Mouse (Mus musculus) forebrain, embryonic 16.5 days (tissue): ENCODE data around the gene Cacfd1. TPM values are rescaled to one million over a fixed set of nuclear protein-coding genes. Genes with fewer than 3 reads are reported as not detected.

Experiments
- ATAC-seq: fragments of 200-750 bp; cut with Nextera tagmentation; 2 replicates; pipeline ENCODE4 v1.8.0; 2017; ENCODE audit warnings: mild to moderate bottlenecking, moderate library complexity
- H3K27ac ChIP-seq: fragments of 300-500 bp; sonication (generic); 2 replicates; pipeline ENCODE4 v1.5.1; 2014; ENCODE audit warnings: low read length, control low read depth
- H3K27me3 ChIP-seq: fragments of 300-500 bp; sonication (generic); replicated peaks from 2 replicates; pipeline ENCODE4 v1.6.1; 2014; ENCODE audit warnings: low read length; ENCODE audit not compliant: control insufficient read depth, insufficient read depth
- H3K36me3 ChIP-seq: fragments of 300-500 bp; sonication (generic); 2 replicates; pipeline ENCODE4 v1.6.1; 2014; ENCODE audit not compliant: control insufficient read depth, insufficient read depth
- H3K4me1 ChIP-seq: fragments of 300-500 bp; sonication (generic); replicated peaks from 2 replicates; pipeline ENCODE4 v1.6.1; 2014; ENCODE audit warnings: low read length; ENCODE audit not compliant: control insufficient read depth, insufficient read depth
- H3K4me2 ChIP-seq: fragments of 300-500 bp; sonication (generic); 2 replicates; pipeline ENCODE4 v1.6.1; 2014; ENCODE audit warnings: mild to moderate bottlenecking, low read length, control low read depth
- H3K4me3 ChIP-seq: fragments of 300-500 bp; sonication (generic); replicated peaks from 2 replicates; pipeline ENCODE4 v1.5.1; 2014; ENCODE audit warnings: mild to moderate bottlenecking, low read length, control low read depth
- H3K9ac ChIP-seq: fragments of 300-500 bp; sonication (generic); replicated peaks from 2 replicates; pipeline ENCODE4 v1.6.1; 2014; ENCODE audit warnings: low read depth, low read length, control low read depth
- H3K9me3 ChIP-seq: fragments of 300-500 bp; sonication (generic); 2 replicates; pipeline ENCODE4 v1.6.1; 2016; ENCODE audit warnings: low read length; ENCODE audit not compliant: control insufficient read depth
- WGBS: fragments of 180-500 bp; shearing (Covaris S2); extraction: QIAGEN DNeasy Blood & Tissue Kit; methylation state at CpG from one replicate; pipeline ENCODE4 v1.1.7; 2014; 5-methylcytosine and 5-hydroxymethylcytosine counted together
- polyA plus RNA-seq: library from polyadenylated mRNA; unstranded; fragments of >200 nt; fragmentation: Nextera tagmentation; extraction: Ambion mirVana; gene quantifications from 2 replicates; pipeline ENCODE4 v1.2.1, GENCODE M21; 2015

The Cacfd1 gene
- polyA plus RNA-seq: 109 and 125 TPM in 2 replicates

- H3K4me1 ChIP-seq: peaks cover 21% of the 10 kb centered on the region
- H3K27ac ChIP-seq: peak within 1 kb of the TSS; percentile 76
- peak within 1 kb of the TSS; percentile 87 for H3K4me3 ChIP-seq
- H3K9me3 ChIP-seq: no peaks in the 10 kb centered on the region
- no peaks in the 10 kb centered on the region for H3K27me3 ChIP-seq
- H3K4me2 ChIP-seq: peak within 1 kb of the TSS; percentile 92
- peaks cover 4% of the 10 kb centered on the region; the same call in 1 of the 2 replicates for H3K36me3 ChIP-seq
- H3K9ac ChIP-seq: peak within 1 kb of the TSS; percentile 98
- under 1% methylated on average over 43 of the region's 43 CpGs for WGBS
- ATAC-seq: peak; percentile 97
These were observed at the start of gene Cacfd1 for GRCm38 (mm10) chr2:27009714-27010244. Cacfd1 (plus strand) TSS chr2:27009926.

DNA sequence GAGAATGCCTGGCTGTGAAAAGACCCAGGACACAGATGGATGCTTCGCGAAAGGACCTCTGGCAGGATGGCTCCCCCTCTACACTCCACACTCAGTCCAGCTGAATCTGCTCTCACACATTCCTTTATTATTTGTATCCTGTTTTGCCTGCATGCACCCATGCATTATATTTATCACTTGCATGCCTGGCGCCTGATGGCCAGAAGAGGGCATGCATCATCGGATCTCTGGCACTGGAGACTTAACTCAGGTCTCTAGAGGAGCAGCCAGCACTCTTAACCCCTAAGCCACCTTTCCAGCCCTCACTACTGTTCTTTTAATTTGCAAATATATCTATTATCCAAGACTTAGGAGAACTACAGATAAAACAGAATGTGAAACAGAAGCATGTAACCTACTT is 49.0 kb upstream of the Cacfd1 start:
- Histone ChIP-seq H3K4me1 (peaks cover 27% of the 10 kb centered on the region), H3K27me3 (no peaks in the 10 kb centered on the region), H3K4me2 (no peak overlapping the region), H3K9ac (no peak overlapping the region), H3K27ac (no peak overlapping the region), H3K4me3 (no peak overlapping the region), H3K9me3 (no peaks in the 10 kb centered on the region), H3K36me3 (peaks cover 23% of the 10 kb centered on the region)
- 78% methylated on average over 4 of the region's 4 CpGs for WGBS
- no peak for ATAC-seq

GRCm38 (mm10) chr2:26963923-26964723 is 45.6 kb upstream of the Cacfd1 start, which contains the start of gene Rexo4:
Rexo4 (minus strand) TSS chr2:26964386.
- no peaks in the 10 kb centered on the region for H3K27me3 ChIP-seq
- peak; percentile 99 for ATAC-seq
- H3K4me2 ChIP-seq: peak within 1 kb of the TSS; percentile 94
- H3K4me3 ChIP-seq: peak within 1 kb of the TSS; percentile 77
- no peaks in the 10 kb centered on the region for H3K9me3 ChIP-seq
- peak within 1 kb of the TSS; percentile 91 for H3K27ac ChIP-seq
- peak within 1 kb of the TSS; percentile 74 for H3K9ac ChIP-seq
- H3K4me1 ChIP-seq: peaks cover 27% of the 10 kb centered on the region
- no peaks in the 10 kb centered on the region for H3K36me3 ChIP-seq
- under 1% methylated on average over 50 of the region's 50 CpGs for WGBS

DNA sequence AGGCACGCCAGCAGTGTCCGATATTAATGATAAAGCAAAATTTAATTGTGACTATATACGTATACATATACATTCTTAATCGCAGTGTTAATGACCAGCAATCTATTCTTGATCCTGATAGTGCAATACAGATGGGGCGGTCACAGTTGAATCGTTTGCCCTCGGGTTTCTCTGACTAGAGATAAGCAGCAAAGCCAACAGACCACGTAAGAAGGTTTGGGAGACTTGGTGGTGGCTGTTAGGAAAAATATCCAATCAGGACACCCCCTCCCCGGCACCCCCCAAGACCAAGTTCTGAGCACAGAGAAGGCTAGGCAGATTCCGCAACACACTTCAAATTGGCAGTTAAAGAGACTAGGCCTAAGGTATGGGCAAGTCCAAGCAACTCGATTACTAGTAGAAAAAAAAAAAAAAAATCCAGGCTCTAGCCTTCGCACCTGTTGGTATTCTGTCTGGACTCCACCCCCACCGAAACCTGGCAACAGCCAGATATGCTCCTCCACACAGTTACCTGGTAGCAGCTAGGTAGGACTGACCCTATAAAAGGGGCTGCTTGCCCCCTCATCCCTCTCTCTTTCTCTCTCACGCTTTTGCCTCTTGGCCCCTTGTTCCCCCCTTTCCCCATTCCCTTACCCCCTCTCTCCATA is 44.9 kb upstream of the Cacfd1 start:
- WGBS: 16% methylated on average over 14 of the region's 14 CpGs
- Histone ChIP-seq H3K36me3 (no peaks in the 10 kb centered on the region), H3K9ac (peak overlapping the region; percentile 74), H3K4me1 (peaks cover 27% of the 10 kb centered on the region), H3K27me3 (no peaks in the 10 kb centered on the region), H3K9me3 (no peaks in the 10 kb centered on the region), H3K4me3 (peak overlapping the region; percentile 77), H3K4me2 (peak overlapping the region; percentile 94), H3K27ac (peak overlapping the region; percentile 91)
- no peak for ATAC-seq

GRCm38 (mm10) chr2:26967262-26967661 is 42.5 kb upstream of the Cacfd1 start:
- Histone ChIP-seq H3K9me3 (no peaks in the 10 kb centered on the region), H3K9ac (no peak overlapping the region), H3K36me3 (no peaks in the 10 kb centered on the region), H3K4me3 (no peak overlapping the region), H3K27me3 (no peaks in the 10 kb centered on the region), H3K4me2 (no peak overlapping the region), H3K27ac (no peak overlapping the region), H3K4me1 (peaks cover 16% of the 10 kb centered on the region)
- WGBS: 76% methylated on average over 2 of the region's 2 CpGs
- ATAC-seq: no peak

DNA sequence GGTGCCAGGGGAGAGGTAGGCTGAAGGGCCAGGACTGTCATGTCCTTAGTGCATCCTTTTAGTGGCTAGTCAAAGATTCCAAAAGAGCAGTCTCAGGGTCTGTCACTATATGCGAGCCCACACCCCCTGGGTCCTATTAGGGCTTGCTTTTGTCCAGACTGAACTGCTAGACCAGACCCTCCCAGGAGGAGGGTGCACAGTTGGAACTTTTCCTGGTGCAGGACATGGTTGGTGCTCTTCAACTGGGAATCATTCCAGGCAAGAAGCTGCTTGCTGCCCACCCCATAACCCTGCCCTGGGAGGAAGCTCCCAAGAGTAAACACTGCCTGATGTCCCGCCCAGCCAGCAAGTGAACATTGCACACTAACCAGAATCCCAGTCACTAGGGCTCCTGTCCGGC is 36.6 kb upstream of the Cacfd1 start, which contains the start of gene Adamts13:
Gene Adamts13 (plus strand): TSS at position 301 of the 400 bp plus-strand sequence.
- Histone ChIP-seq H3K9ac (no peak within 1 kb of the TSS), H3K4me3 (no peak within 1 kb of the TSS), H3K4me2 (no peak within 1 kb of the TSS), H3K4me1 (no peaks in the 10 kb centered on the region), H3K9me3 (no peaks in the 10 kb centered on the region), H3K36me3 (no peaks in the 10 kb centered on the region), H3K27me3 (no peaks in the 10 kb centered on the region), H3K27ac (no peak within 1 kb of the TSS)
- no peak for ATAC-seq
- WGBS: 75% methylated on average over 3 of the region's 3 CpGs

- 60% methylated on average over 4 of the region's 4 CpGs for WGBS
- Histone ChIP-seq H3K27me3 (no peaks in the 10 kb centered on the region), H3K4me1 (no peaks in the 10 kb centered on the region)
These were observed 35.8 kb upstream of the Cacfd1 start for GRCm38 (mm10) chr2:26973960-26974359.

GRCm38 (mm10) chr2:26980361-26980760 is 29.4 kb upstream of the Cacfd1 start:
- Histone ChIP-seq H3K4me3 (no peak overlapping the region), H3K27ac (no peak overlapping the region), H3K27me3 (no peaks in the 10 kb centered on the region), H3K36me3 (no peaks in the 10 kb centered on the region), H3K9ac (no peak overlapping the region), H3K9me3 (no peaks in the 10 kb centered on the region), H3K4me1 (no peaks in the 10 kb centered on the region), H3K4me2 (no peak overlapping the region)
- WGBS: 74% methylated on average over 1 of the region's 1 CpGs
- no peak for ATAC-seq

More at GRCm38 (mm10) chr2:26973960-26974359, 35.8 kb upstream of the Cacfd1 start:
- Histone ChIP-seq H3K9me3 (no peaks in the 10 kb centered on the region), H3K27ac (no peak overlapping the region), H3K4me2 (no peak overlapping the region), H3K4me3 (no peak overlapping the region), H3K9ac (no peak overlapping the region), H3K36me3 (no peaks in the 10 kb centered on the region)
- no peak for ATAC-seq

- H3K4me2 ChIP-seq: no peak overlapping the region
- no peak overlapping the region for H3K9ac ChIP-seq
- H3K9me3 ChIP-seq: no peaks in the 10 kb centered on the region
- H3K36me3 ChIP-seq: no peaks in the 10 kb centered on the region
- H3K4me1 ChIP-seq: no peaks in the 10 kb centered on the region
- no peak overlapping the region for H3K4me3 ChIP-seq
- H3K27me3 ChIP-seq: no peaks in the 10 kb centered on the region
- ATAC-seq: no peak
- WGBS: 75% methylated on average over 2 of the region's 2 CpGs
- H3K27ac ChIP-seq: no peak overlapping the region
These were observed 25.5 kb upstream of the Cacfd1 start for GRCm38 (mm10) chr2:26984179-26984578.
